Mouse (Mus musculus) thymus, adult 2 months (tissue): ENCODE results near the gene Hhatl.

Experiments used
- CTCF ChIP-seq: fragments of 200-500 bp; IDR thresholded peaks from 2 replicates; pipeline ENCODE4 v1.5.1; 2012; ENCODE audit warnings: mild to moderate bottlenecking, control low read depth, low read length, moderate library complexity, borderline replicate concordance; ENCODE audit not compliant: control insufficient read depth, poor library complexity, insufficient read depth; ENCODE audit errors: extremely low read depth
- POLR2A ChIP-seq: fragments of 200-500 bp; IDR thresholded peaks from 2 replicates; pipeline ENCODE4 v1.6.1; 2012; ENCODE audit warnings: mild to moderate bottlenecking, low read length, control low read depth, moderate library complexity; ENCODE audit not compliant: control insufficient read depth, poor library complexity, insufficient read depth; ENCODE audit errors: extremely low read depth

GRCm38 (mm10) chr9:121777484-121778065 lies 14.7 kb downstream of the Hhatl start, which contains the start of gene Klhl40:
- TF ChIP-seq POLR2A (no peak), CTCF (no peak)
